Mouse (Mus musculus) T-helper 17 cell (primary cell): ENCODE data around the gene Gpr12.
"Not testable (repeated sequence)": the region's sequence is repeated elsewhere in the genome, so short reads cannot be mapped to it uniquely, and the experiment has no call there.

Source experiments
- in situ Hi-C, 2 experiments: fragments of 300-600 bp; cut with MboI, MseI; formaldehyde crosslinking; loops; 1 replicate in 1 of 2; 2 replicates in 1 of 2; pipeline ENCODE4 v1.15.1; 2025; ENCODE audit warnings: high pct_unique_total_duplicates in 2 of 2

The Gpr12 gene

GRCm38 (mm10) chr5:146584478-146585306 lies at the start of gene Gpr12:
Gene Gpr12, minus strand, starts transcription at chr5:146585239.
- in situ Hi-C loops = no loop called here

GRCm38 (mm10) chr5:146631602-146632001 lies 46.6 kb upstream of the Gpr12 start:
- in situ Hi-C loops = no loop called here

- in situ Hi-C loops = no loop called here
Measured at GRCm38 (mm10) chr5:146630961-146631360, 45.9 kb upstream of the Gpr12 start.

- in situ Hi-C loops = no loop called here
Measured at GRCm38 (mm10) chr5:146629636-146630035, 44.6 kb upstream of the Gpr12 start.

GRCm38 (mm10) chr5:146628804-146629203 lies 43.8 kb upstream of the Gpr12 start:
- in situ Hi-C loops = no loop called here

- in situ Hi-C loops = no loop called here
Measured at GRCm38 (mm10) chr5:146627901-146628300, 42.9 kb upstream of the Gpr12 start.

- in situ Hi-C loops = no loop called here
Measured at GRCm38 (mm10) chr5:146625635-146626311, 40.7 kb upstream of the Gpr12 start.

GRCm38 (mm10) chr5:146611830-146612229 lies 26.8 kb upstream of the Gpr12 start:
- in situ Hi-C loops = no loop called here

- in situ Hi-C loops = no loop called here
Measured at GRCm38 (mm10) chr5:146611009-146611408, 26.0 kb upstream of the Gpr12 start.

- in situ Hi-C loops = no loop called here
Measured at GRCm38 (mm10) chr5:146609646-146610045, 24.6 kb upstream of the Gpr12 start.

GRCm38 (mm10) chr5:146607816-146608215 lies 22.8 kb upstream of the Gpr12 start:
- in situ Hi-C loops = no loop called here

- in situ Hi-C loops = no loop called here
Measured at GRCm38 (mm10) chr5:146606895-146607294, 21.9 kb upstream of the Gpr12 start.

- in situ Hi-C loops = no loop called here
Measured at GRCm38 (mm10) chr5:146606221-146606620, 21.2 kb upstream of the Gpr12 start.

- in situ Hi-C loops = no loop called here
Measured at GRCm38 (mm10) chr5:146599970-146600369, 14.9 kb upstream of the Gpr12 start.

GRCm38 (mm10) chr5:146599216-146599615 lies 14.2 kb upstream of the Gpr12 start:
- in situ Hi-C loops = not testable (repeated sequence)

GRCm38 (mm10) chr5:146598215-146599119 lies 13.4 kb upstream of the Gpr12 start:
- in situ Hi-C loops = no loop called here

GRCm38 (mm10) chr5:146597503-146597874 lies 12.4 kb upstream of the Gpr12 start:
- in situ Hi-C loops = no loop called here

GRCm38 (mm10) chr5:146596612-146597502 lies 11.8 kb upstream of the Gpr12 start:
- in situ Hi-C loops = no loop called here

- in situ Hi-C loops = no loop called here
Measured at GRCm38 (mm10) chr5:146592580-146592979, 7.5 kb upstream of the Gpr12 start.

- in situ Hi-C loops = no loop called here
Measured at GRCm38 (mm10) chr5:146591636-146592035, 6.6 kb upstream of the Gpr12 start.

- in situ Hi-C loops = no loop called here
Measured at GRCm38 (mm10) chr5:146590987-146591386, 5.9 kb upstream of the Gpr12 start.
